Mouse (Mus musculus): Measurements from ENCODE around the gene Them5. TPM values are rescaled to one million over a fixed set of nuclear protein-coding genes. Genes with fewer than 3 reads are reported as not detected.

Them5 gene
- not detected in 2 replicates for polyA plus RNA-seq (2015; fragmentation: Nextera tagmentation; extraction: Ambion mirVana)

DNA sequence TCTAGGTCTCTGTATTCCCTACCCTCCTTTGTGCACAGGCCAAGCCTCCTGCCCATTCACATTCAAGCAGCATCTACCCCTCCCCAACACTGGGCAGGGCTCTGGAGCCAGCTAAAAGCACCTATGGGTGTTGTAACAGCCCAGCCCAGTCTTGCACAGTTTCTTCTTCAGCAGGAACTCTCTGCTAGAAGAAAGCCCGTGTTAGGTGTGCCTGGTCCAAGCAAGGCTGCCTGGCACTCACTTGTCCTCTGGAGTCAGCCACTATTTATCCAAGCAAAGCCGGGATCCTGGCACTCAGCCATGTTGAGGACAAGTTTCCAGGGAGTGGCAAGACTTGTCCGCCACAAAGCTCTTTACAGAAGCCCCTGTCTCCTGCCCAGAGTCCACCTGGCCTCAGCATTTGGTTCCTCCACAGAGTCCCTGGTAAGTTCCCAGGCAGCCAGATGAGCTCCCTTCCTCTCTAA is at the start of gene Them5:
TSS of gene Them5 (plus strand) at position 141 of the 464 bp plus-strand sequence.
- peak; percentile 25; the same call in 1 of the 2 replicates for ATAC-seq
- Histone ChIP-seq H3K9ac (ENCODE audit: low read depth, low read length) (no peak within 1 kb of the TSS), H3K4me3 (ENCODE audit: low read depth, low read length) (no peak within 1 kb of the TSS), H3K27me3 (ENCODE audit: control insufficient read depth, insufficient read depth, low read depth, low read length) (no peaks in the 10 kb centered on the region), H3K9me3 (replicated peaks; ENCODE audit: control insufficient read depth, low read length, poor library complexity, severe bottlenecking) (no peaks in the 10 kb centered on the region), H3K36me3 (ENCODE audit: control insufficient read depth, insufficient read depth, low read length) (no peaks in the 10 kb centered on the region), H3K4me1 (ENCODE audit: control insufficient read depth, insufficient read depth, low read length) (no peaks in the 10 kb centered on the region), H3K4me2 (ENCODE audit: low read length) (no peak within 1 kb of the TSS), H3K27ac (ENCODE audit: low read length) (no peak within 1 kb of the TSS)
- WGBS: 68% methylated on average over 3 of the region's 3 CpGs

DNA sequence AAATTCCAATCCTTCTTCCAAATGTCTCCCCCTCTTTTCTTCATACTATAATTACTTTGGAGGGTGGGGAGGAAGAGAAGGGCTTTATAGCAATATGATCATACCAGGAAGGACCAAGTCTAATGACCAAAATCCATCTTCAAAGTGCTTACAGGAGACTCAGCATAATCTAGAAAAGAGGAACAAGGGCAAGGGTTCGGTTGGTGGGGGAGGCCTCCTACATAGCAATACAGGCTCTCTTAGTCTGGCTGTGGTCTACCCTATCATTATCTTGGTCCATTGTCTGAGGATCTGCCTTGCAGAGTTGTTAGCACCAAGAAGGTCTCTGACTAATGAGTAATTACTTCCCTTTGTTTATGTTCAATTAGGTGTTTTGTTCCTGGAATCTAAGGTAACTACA is 36.4 kb upstream of the Them5 start:
- H3K4me1 ChIP-seq (ENCODE audit: control insufficient read depth, insufficient read depth, low read length): peaks cover 6% of the 10 kb centered on the region
- no peak overlapping the region for H3K4me2 ChIP-seq (ENCODE audit: low read length)
- H3K9me3 ChIP-seq (replicated peaks; ENCODE audit: control insufficient read depth, low read length, poor library complexity, severe bottlenecking): no peaks in the 10 kb centered on the region
- no peaks in the 10 kb centered on the region for H3K27me3 ChIP-seq (ENCODE audit: control insufficient read depth, insufficient read depth, low read depth, low read length)
- ATAC-seq: no peak
- no peak overlapping the region for H3K9ac ChIP-seq (ENCODE audit: low read depth, low read length)
- WGBS: 82% methylated on average over 1 of the region's 1 CpGs
- no peaks in the 10 kb centered on the region for H3K36me3 ChIP-seq (ENCODE audit: control insufficient read depth, insufficient read depth, low read length)
- no peak overlapping the region for H3K4me3 ChIP-seq (ENCODE audit: low read depth, low read length)
- H3K27ac ChIP-seq (ENCODE audit: low read length): no peak overlapping the region

DNA sequence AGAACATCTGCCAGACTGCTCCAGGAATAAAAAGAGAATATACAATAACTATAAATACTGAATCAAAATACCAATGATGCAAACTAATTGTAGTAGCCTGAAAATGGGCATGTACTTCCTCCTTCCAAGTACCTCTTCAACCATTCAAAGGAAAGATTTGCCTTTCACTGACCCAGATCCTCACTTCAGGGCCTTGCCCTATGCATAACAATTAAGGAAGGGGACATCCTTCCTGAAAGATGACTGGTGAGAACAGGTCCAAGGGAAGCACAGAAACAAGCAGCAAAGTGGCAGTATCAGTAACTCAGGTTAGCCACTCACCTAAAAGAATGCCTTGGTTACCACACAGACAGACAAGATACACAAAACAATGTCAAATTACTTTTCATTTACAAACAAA is 34.9 kb upstream of the Them5 start:
- Histone ChIP-seq H3K27ac (ENCODE audit: low read length) (no peak overlapping the region), H3K36me3 (ENCODE audit: control insufficient read depth, insufficient read depth, low read length) (no peaks in the 10 kb centered on the region), H3K4me2 (ENCODE audit: low read length) (no peak overlapping the region), H3K4me3 (ENCODE audit: low read depth, low read length) (no peak overlapping the region), H3K27me3 (ENCODE audit: control insufficient read depth, insufficient read depth, low read depth, low read length) (no peaks in the 10 kb centered on the region), H3K9ac (ENCODE audit: low read depth, low read length) (no peak overlapping the region), H3K9me3 (replicated peaks; ENCODE audit: control insufficient read depth, low read length, poor library complexity, severe bottlenecking) (no peaks in the 10 kb centered on the region), H3K4me1 (ENCODE audit: control insufficient read depth, insufficient read depth, low read length) (peaks cover 15% of the 10 kb centered on the region)
- no peak for ATAC-seq

DNA sequence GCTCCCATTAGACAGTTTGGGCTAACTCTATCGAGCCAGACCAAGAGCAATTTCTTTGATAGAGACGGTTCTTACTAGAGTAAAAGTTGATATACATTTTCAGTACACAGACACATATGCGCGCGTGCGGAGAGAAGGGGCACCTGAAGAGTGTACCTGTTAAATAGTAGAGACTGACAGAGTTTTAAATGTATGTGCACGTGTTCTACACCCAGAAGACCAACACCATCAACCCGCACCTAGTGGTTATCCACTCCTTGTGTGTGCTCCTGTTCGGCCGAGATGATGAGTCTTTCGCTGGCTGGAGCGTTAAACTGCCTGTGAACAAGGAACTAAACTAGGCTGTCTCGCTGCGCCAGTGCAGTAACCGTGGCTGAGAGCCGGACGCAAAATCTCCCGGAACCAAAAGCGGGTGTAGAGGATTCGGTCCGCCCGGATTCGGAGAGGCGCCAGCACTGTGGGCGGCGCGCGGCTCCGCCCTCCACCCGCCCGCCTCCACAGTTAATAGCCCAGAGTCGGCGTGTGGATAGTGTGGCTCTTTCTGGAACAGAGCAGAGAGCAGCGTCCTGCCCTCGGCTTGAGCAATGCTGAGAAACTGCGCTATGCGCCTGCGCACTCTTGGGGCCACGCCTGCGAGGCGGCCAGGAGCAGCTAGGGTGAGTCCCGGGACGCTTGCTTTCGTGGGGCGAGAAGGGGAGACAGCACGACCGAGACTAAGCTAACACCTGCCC is 32.1 kb upstream of the Them5 start, which contains the start of gene Them4:
TSS of gene Them4 (plus strand) at position 457 of the 731 bp plus-strand sequence.
- Histone ChIP-seq H3K27me3 (ENCODE audit: control insufficient read depth, insufficient read depth, low read depth, low read length) (no peaks in the 10 kb centered on the region), H3K9ac (ENCODE audit: low read depth, low read length) (peak within 1 kb of the TSS; percentile 66), H3K36me3 (ENCODE audit: control insufficient read depth, insufficient read depth, low read length) (no peaks in the 10 kb centered on the region), H3K4me2 (ENCODE audit: low read length) (peak within 1 kb of the TSS; percentile 80), H3K4me3 (ENCODE audit: low read depth, low read length) (peak within 1 kb of the TSS; percentile 57), H3K27ac (ENCODE audit: low read length) (peak within 1 kb of the TSS; percentile 82), H3K4me1 (ENCODE audit: control insufficient read depth, insufficient read depth, low read length) (peaks cover 15% of the 10 kb centered on the region), H3K9me3 (replicated peaks; ENCODE audit: control insufficient read depth, low read length, poor library complexity, severe bottlenecking) (no peaks in the 10 kb centered on the region)
- WGBS: 2% methylated on average over 47 of the region's 47 CpGs
- peak; percentile 99 for ATAC-seq

DNA sequence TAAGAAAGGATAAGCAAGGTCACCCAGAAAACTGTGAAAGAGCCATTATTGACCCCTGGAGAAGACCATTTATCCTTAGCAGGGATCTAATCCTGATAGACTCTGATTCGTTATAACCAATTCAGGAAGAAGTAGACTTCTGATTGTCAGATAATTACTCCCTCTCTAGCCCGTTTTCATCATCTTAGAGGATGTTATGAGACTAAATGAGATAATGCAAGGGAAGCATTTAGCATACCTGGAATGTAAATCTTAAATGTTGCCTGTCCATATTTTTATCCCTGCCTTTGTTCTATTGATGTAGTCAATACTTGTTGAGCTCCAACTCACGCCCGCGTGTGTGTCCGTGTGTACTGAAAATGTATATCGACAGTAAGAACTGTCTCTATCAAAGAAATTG is 31.4 kb upstream of the Them5 start:
- WGBS: 46% methylated on average over 7 of the region's 7 CpGs
- H3K27me3 ChIP-seq (ENCODE audit: control insufficient read depth, insufficient read depth, low read depth, low read length): no peaks in the 10 kb centered on the region
- peak overlapping the region; percentile 80 for H3K4me2 ChIP-seq (ENCODE audit: low read length)
- no peaks in the 10 kb centered on the region for H3K36me3 ChIP-seq (ENCODE audit: control insufficient read depth, insufficient read depth, low read length)
- H3K27ac ChIP-seq (ENCODE audit: low read length): peak overlapping the region; percentile 82
- H3K9me3 ChIP-seq (replicated peaks; ENCODE audit: control insufficient read depth, low read length, poor library complexity, severe bottlenecking): no peaks in the 10 kb centered on the region
- H3K4me3 ChIP-seq (ENCODE audit: low read depth, low read length): peak overlapping the region; percentile 57
- H3K4me1 ChIP-seq (ENCODE audit: control insufficient read depth, insufficient read depth, low read length): peaks cover 15% of the 10 kb centered on the region
- peak; percentile 0; the same call in 1 of the 2 replicates for ATAC-seq
- peak overlapping the region; percentile 66 for H3K9ac ChIP-seq (ENCODE audit: low read depth, low read length)

DNA sequence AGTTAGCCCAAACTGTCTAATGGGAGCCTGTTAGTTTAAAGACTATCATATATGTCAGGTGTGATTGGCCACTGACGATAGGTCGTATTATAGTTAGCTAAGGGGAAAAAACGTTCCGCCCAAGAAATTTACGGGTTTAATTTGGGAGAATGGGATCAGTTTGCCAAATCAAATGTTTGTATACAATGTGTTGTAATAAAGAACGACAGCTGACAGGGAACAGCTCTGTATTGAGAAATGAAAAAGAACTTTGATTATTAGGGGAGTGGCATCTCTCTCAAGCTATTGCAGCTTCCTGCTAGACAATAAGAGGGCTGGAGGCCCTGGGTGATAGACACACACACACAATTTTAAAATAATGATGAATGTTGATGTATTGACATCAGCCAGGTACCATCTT is 31.0 kb upstream of the Them5 start:
- Histone ChIP-seq H3K9ac (ENCODE audit: low read depth, low read length) (peak overlapping the region; percentile 4; the same call in 1 of the 2 replicates), H3K36me3 (ENCODE audit: control insufficient read depth, insufficient read depth, low read length) (no peaks in the 10 kb centered on the region), H3K4me1 (ENCODE audit: control insufficient read depth, insufficient read depth, low read length) (peaks cover 15% of the 10 kb centered on the region), H3K4me3 (ENCODE audit: low read depth, low read length) (peak overlapping the region; percentile 57), H3K4me2 (ENCODE audit: low read length) (peak overlapping the region; percentile 80), H3K27ac (ENCODE audit: low read length) (no peak overlapping the region), H3K27me3 (ENCODE audit: control insufficient read depth, insufficient read depth, low read depth, low read length) (no peaks in the 10 kb centered on the region), H3K9me3 (replicated peaks; ENCODE audit: control insufficient read depth, low read length, poor library complexity, severe bottlenecking) (no peaks in the 10 kb centered on the region)
- no peak for ATAC-seq
- WGBS: 73% methylated on average over 6 of the region's 6 CpGs

DNA sequence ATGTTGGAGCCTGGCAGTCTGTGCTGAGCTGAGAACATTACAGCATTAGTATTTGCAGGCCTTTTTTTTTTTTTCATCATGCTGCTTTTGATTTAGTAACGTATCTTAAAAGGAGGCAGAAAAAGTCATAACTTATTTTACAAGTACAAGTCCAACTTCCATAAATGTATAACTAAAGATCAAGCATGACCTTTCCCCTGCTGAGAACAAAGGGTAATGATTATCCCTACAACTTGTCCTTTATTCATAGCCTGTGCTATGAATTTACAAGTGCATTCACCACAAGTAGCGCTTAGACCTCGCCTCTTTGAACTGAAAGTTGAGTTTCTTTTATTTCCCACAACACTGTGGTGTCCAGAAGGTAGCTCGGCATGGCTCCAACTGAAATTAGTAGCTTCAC is 30.5 kb upstream of the Them5 start:
- H3K4me3 ChIP-seq (ENCODE audit: low read depth, low read length): peak overlapping the region; percentile 57
- no peaks in the 10 kb centered on the region for H3K9me3 ChIP-seq (replicated peaks; ENCODE audit: control insufficient read depth, low read length, poor library complexity, severe bottlenecking)
- peaks cover 15% of the 10 kb centered on the region for H3K4me1 ChIP-seq (ENCODE audit: control insufficient read depth, insufficient read depth, low read length)
- H3K27me3 ChIP-seq (ENCODE audit: control insufficient read depth, insufficient read depth, low read depth, low read length): no peaks in the 10 kb centered on the region
- WGBS: 80% methylated on average over 4 of the region's 4 CpGs
- H3K27ac ChIP-seq (ENCODE audit: low read length): no peak overlapping the region
- no peaks in the 10 kb centered on the region for H3K36me3 ChIP-seq (ENCODE audit: control insufficient read depth, insufficient read depth, low read length)
- peak overlapping the region; percentile 80 for H3K4me2 ChIP-seq (ENCODE audit: low read length)
- H3K9ac ChIP-seq (ENCODE audit: low read depth, low read length): peak overlapping the region; percentile 4; the same call in 1 of the 2 replicates
- no peak for ATAC-seq

DNA sequence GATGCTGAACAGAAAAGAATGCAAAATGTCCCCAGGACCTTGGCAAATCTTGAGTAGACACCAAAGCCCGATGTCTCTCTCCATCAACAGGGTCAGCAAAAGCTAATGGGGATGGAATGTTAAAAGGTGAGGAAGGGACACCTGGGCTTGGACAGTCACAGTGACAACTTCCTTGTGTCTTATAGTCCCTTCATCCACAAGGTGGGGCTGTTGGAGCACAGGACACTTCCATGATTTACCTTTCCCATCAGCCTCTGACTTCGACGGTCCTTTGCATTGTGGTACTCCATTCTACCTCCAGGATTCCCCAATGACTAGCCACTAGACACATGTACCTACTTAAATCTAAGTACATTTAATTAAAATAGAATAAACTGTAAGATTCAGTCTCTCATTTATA is 13.2 kb upstream of the Them5 start:
- Histone ChIP-seq H3K4me3 (ENCODE audit: low read depth, low read length) (no peak overlapping the region), H3K9ac (ENCODE audit: low read depth, low read length) (no peak overlapping the region), H3K27ac (ENCODE audit: low read length) (no peak overlapping the region), H3K9me3 (replicated peaks; ENCODE audit: control insufficient read depth, low read length, poor library complexity, severe bottlenecking) (no peaks in the 10 kb centered on the region), H3K4me2 (ENCODE audit: low read length) (no peak overlapping the region), H3K4me1 (ENCODE audit: control insufficient read depth, insufficient read depth, low read length) (no peaks in the 10 kb centered on the region), H3K36me3 (ENCODE audit: control insufficient read depth, insufficient read depth, low read length) (peaks cover 8% of the 10 kb centered on the region; the same call in 1 of the 2 replicates), H3K27me3 (ENCODE audit: control insufficient read depth, insufficient read depth, low read depth, low read length) (no peaks in the 10 kb centered on the region)
- WGBS: 65% methylated on average over 3 of the region's 3 CpGs
- ATAC-seq: no peak

DNA sequence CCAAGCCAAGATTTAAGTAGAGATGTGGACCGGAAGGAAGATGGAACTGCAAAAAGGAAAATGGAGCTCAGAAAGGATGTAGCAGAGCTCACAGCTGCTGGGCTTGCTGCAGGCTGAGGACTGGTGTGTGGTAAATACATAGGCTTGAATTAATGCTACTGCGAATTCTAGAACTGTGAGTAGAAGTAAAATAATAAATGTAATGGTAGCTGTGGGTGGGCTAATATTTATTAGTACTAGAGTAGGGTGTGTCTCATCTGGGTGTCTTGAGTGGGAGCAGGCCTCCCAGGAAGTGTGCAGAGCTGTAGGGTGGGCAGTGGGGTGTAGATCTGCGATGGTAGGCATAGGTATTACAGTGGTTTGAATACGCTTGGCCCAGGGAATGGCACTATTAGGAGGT is 7.5 kb upstream of the Them5 start:
- H3K9me3 ChIP-seq (replicated peaks; ENCODE audit: control insufficient read depth, low read length, poor library complexity, severe bottlenecking): no peaks in the 10 kb centered on the region
- no peak overlapping the region for H3K27ac ChIP-seq (ENCODE audit: low read length)
- no peak overlapping the region for H3K4me2 ChIP-seq (ENCODE audit: low read length)
- H3K9ac ChIP-seq (ENCODE audit: low read depth, low read length): no peak overlapping the region
- no peaks in the 10 kb centered on the region for H3K4me1 ChIP-seq (ENCODE audit: control insufficient read depth, insufficient read depth, low read length)
- peaks cover 6% of the 10 kb centered on the region; the same call in 1 of the 2 replicates for H3K36me3 ChIP-seq (ENCODE audit: control insufficient read depth, insufficient read depth, low read length)
- 98% methylated on average over 4 of the region's 4 CpGs for WGBS
- ATAC-seq: peak; percentile 21; the same call in 1 of the 2 replicates
- H3K27me3 ChIP-seq (ENCODE audit: control insufficient read depth, insufficient read depth, low read depth, low read length): no peaks in the 10 kb centered on the region
- H3K4me3 ChIP-seq (ENCODE audit: low read depth, low read length): no peak overlapping the region

Data from midbrain, embryonic 16.5 days (tissue).